Mouse (Mus musculus) left cerebral cortex, postnatal 4 days (tissue): ENCODE results near the gene Glrx5. TPM values are rescaled to one million over a fixed set of nuclear protein-coding genes. Genes with fewer than 3 reads are reported as not detected.

ENCODE experiments used
- DNase-seq: peaks from one replicate; pipeline ENCODE4 v3.0.0-alpha.2; 2022
- intact Hi-C: fragments of 180-260 bp; cut with DNase I; formaldehyde crosslinking; loops from one replicate; pipeline ENCODE4 v1.15.1; 2025
- microRNA-seq: library from miRNA; unstranded; fragments of <30 nt; microRNA quantifications from one replicate; pipeline ENCODE4 v1.2.0, GENCODE M21; 2022
- total RNA-seq, 2 experiments: library from RNA; stranded (reverse); gene quantifications; 2 replicates each; pipeline ENCODE4 v1.2.3; 2021

The Glrx5 gene
- total RNA-seq, 2 experiments from 2014 or later: 50.6 to 56.2 TPM

- no peak for DNase-seq
- intact Hi-C loops: no loop called here
These were observed 32.6 kb downstream of the Glrx5 start for GRCm38 (mm10) chr12:105065119-105065518.

DNA sequence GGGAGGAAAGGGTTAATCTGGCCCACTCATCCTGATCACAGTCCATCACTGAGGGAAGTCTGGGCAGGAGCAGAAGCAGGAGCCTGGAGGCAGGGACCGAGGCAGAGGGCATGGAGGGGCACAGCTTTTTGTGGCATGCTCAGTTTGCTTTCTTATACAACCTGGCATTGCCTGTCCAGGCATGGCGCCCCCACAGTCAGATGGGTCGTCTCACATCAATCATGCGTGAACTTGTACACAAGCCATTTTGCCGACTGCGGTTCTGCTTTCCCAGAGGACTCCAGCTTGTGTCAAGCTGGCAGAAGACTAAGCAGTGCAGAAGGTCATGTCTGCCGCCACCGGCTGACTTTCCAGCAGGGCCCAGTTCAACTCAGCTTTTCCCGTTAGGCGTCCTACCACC, 34.0 kb downstream of the Glrx5 start:
- intact Hi-C loops: no loop called here
- DNase-seq: peak; percentile 45

DNA sequence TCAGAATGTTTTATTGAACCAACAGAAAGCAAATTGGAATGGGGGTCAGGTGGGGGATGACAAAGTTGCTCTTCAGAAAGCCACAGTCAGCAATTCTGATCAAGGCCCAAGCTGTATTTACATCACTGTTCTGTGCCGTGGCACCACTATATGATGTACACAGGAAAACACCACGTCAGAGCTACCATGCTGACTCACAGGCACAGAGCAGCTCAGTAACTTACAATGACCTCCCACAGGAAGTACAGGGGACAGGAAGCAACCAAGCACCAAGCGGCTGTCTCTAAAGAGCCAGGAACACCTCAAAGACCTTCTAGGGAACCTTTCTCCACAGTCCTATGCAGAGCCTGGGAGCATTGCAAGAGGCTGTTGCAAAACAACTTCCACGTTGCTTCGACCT, 36.4 kb downstream of the Glrx5 start:
- DNase-seq: no peak
- intact Hi-C loops: no loop called here

- intact Hi-C loops: loop anchor here (10.0 kb wide), 1 partner anchor 261 kb away; the partner anchor contains the start of gene Tunar
These were observed 41.2 kb downstream of the Glrx5 start for GRCm38 (mm10) chr12:105073708-105074107.

DNA sequence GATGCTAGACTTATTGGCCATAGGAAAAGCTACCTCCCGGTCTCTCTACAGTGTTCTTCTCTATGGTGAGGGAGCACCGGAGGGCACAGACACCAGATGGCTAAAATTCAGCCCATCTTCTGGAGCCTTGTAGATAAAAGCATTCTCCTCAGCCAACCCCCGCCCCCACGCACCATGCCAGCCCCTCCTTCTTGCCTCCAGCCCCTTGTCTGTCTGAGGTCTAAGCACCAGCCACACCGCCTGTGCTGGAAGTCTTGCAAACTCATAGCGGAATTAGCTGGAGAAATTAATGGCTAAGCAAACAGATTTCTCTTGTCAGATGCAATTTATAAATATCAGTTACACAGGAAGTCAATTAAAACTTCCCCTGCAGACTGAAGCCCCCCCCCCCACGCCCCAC, 43.0 kb downstream of the Glrx5 start:
- intact Hi-C loops: loop anchor here (10.0 kb wide), 1 partner anchor 259 kb away; the partner anchor contains the start of gene Tunar
- DNase-seq: peak; percentile 49

More at GRCm38 (mm10) chr12:105073708-105074107, 41.2 kb downstream of the Glrx5 start:
- DNase-seq: peak; percentile 31

- intact Hi-C loops: loop anchor here (10.0 kb wide), 1 partner anchor 258 kb away; the partner anchor contains the start of gene Tunar
These were observed 44.0 kb downstream of the Glrx5 start for GRCm38 (mm10) chr12:105076511-105076910.

GRCm38 (mm10) chr12:105077232-105077631, 44.7 kb downstream of the Glrx5 start:
- no peak for DNase-seq
- intact Hi-C loops: loop anchor here (10.0 kb wide), 1 partner anchor 258 kb away; the partner anchor contains the start of gene Tunar

More at GRCm38 (mm10) chr12:105076511-105076910, 44.0 kb downstream of the Glrx5 start:
- DNase-seq: no peak

GRCm38 (mm10) chr12:105084171-105084570, 51.7 kb downstream of the Glrx5 start:
- DNase-seq: no peak
- intact Hi-C loops: no loop called here

GRCm38 (mm10) chr12:105084816-105085215, 52.3 kb downstream of the Glrx5 start:
- no peak for DNase-seq
- intact Hi-C loops: no loop called here

- no peak for DNase-seq
- intact Hi-C loops: no loop called here
These were observed 52.8 kb downstream of the Glrx5 start for GRCm38 (mm10) chr12:105085296-105085695.

DNA sequence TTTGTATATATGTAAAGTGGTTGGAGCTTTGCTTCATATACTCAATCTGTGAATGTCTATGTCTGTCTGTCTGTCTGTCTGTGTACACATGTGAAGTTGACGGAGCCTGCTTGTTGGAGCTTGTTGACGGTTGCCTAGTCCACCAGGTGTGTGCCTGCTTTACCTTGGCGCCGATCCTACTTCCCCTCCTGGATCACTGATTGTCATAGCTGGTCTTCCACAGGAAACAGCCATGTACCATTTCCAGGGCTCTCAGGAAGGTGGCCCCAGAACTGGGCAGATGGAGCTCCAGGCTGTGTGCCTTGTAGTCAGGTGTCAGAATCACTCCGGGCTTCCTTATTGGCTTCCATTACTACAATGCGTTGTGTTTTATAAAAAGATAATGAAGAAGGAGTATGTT, 54.3 kb downstream of the Glrx5 start:
- intact Hi-C loops: no loop called here

GRCm38 (mm10) chr12:105087353-105087752, 54.9 kb downstream of the Glrx5 start:
- intact Hi-C loops: no loop called here
- DNase-seq: no peak

More for the DNA sequence above, 54.3 kb downstream of the Glrx5 start:
- no peak for DNase-seq

DNA sequence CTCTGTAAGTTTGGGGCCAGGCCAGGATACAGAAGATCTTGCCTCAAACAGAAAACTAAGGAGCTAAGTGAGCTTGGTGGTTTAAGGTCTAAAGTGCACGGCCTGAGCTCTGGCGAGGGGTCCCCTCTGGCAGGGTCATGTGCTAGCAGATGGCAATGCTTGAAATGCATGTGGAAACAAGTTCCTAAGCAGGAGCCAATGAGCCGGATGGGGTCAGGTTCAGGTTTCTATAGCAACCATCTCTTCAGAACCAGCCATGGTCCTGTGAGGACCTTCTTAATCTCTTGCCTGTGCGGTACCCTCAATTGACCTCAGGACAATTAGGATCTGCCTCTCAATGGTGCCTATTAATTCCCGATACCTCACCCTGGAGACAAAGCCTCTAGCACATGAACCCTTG, 56.7 kb downstream of the Glrx5 start:
- intact Hi-C loops: no loop called here
- DNase-seq: peak; percentile 33

DNA sequence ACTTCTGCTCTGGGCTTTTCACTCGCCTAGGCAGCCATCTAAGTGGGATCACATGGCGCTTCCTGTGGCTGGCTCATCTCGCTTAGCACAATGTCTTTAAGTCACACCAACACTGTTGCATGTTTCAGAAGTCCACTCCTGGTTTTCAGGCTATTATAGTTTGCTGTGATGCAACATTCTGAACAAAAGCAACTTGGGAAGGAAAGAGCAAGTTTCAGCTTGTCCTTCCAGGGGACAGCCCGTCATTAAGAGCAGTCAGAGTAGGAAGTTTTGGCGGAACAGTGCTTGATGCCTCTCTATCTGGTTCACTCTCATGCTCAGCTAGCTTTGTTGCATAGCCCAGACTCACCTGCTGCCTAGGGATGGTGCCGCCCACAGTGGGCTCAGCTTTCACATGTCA, 59.1 kb downstream of the Glrx5 start:
- intact Hi-C loops: no loop called here
- no peak for DNase-seq

Small RNAs within 50 kb of the gene (microRNA-seq; reads per million reads assigned to microRNA genes)
- gene Mir3069: 7.5 reads per million, percentile 19 among the genes with 10 or more reads in this experiment

Other genes with a start within 250 kb of the Glrx5 start
- 10 to 100 TPM in 1 of 2 experiments, 1 to 10 TPM in 1; 8.3 to 10.1 TPM for gene Clmn, start 167.6 kb upstream of the Glrx5 start, total RNA-seq
- gene Syne3, start 22.9 kb upstream of the Glrx5 start, total RNA-seq: 1 to 10 TPM in 1 of 2 experiments, under 1 TPM in 1; 0.82 to 1.4 TPM
- gene Tcl1b2, start 113.3 kb downstream of the Glrx5 start, total RNA-seq: not detected
- not detected for gene Tcl1b1, start 127.0 kb downstream of the Glrx5 start, total RNA-seq
- not detected for gene Tcl1b5, start 143.7 kb downstream of the Glrx5 start, total RNA-seq
- gene Tcl1b3, start 158.4 kb downstream of the Glrx5 start, total RNA-seq: not detected
- gene Tcl1b4, start 169.3 kb downstream of the Glrx5 start, total RNA-seq: not detected
- not detected for gene Tcl1, start 190.1 kb downstream of the Glrx5 start, total RNA-seq